Mouse (Mus musculus): ENCODE results near the gene Borcs8.

- TF ChIP-seq POLR2A (IDR thresholded peaks at IDR 0.05; ENCODE audit: control insufficient read depth, low read depth, low read length) = no peak
- TF ChIP-seq CTCF (IDR thresholded peaks at IDR 0.05; ENCODE audit: control insufficient read depth, insufficient read depth, insufficient replicate concordance, low read depth, low read length) = no peak
Observed at GRCm38 (mm10) chr8:70170116-70170515, 30.8 kb downstream of the Borcs8 start.

Data from testis, adult 2 months (tissue).